Comparison of ENCODE assay signal across 10 mouse cellular contexts in the genomic region with DNA sequence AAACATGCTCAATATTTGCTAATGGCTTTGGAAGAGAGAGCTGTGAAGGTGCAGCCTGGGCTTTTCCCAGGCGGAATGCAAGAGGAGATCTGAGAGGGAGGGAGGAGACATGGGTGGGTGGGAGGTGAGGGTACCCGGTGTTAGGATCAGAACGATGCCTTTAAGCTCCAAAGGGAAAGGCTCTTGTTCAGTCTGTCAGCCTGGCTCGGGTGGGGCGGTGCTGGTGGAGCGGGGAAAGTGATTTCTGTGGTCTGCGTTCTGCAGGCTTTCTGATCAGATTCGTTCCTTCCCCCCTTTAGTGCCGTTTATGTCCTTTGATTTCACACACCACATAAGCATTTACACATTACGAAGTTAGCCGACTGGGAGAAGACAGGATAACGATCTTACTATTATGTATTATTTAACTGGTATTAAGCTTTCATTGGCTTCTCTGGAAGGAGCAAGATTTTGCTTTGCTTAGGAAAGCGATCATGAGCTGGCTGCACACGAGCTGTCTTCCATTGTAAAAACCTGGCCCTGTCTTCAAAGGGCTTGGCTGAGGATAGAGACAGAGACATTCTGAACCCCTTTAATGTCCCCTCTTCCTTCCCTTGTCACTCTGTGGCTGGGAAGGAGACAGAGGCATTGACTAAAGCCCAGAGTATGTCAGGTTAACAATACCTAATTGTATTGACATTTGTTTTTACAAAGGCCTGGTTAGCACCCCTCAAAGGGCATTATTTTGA. TPM values are rescaled to one million over a fixed set of nuclear protein-coding genes. Genes with fewer than 3 reads are reported as not detected.
A peak's percentile ranks its signal among the peaks of the same experiment; 100 is the strongest.
DNase-seq lines count a peak whose midpoint lies in the region; ATAC-seq and TF ChIP-seq lines count a peak whose summit lies in the region.
"Had no signal": no experiment of that assay in that cellular context is flagged by ENCODE, and none has a peak within 500 bp of the region (broad histone marks: within the 10 kb centered on the region; RNA-seq: fewer than 3 reads in every experiment).

No protein-coding gene starts in this region.

- no peak overlapping the region for H3K27ac ChIP-seq in intestine, embryonic 14.5 days (ENCODE audit: low read depth)
- H3K27ac ChIP-seq in intestine, postnatal 0 days (ENCODE audit: low read depth, low read length): no peak overlapping the region
- H3K27ac ChIP-seq in embryonic facial prominence, embryonic 14.5 days (replicated peaks; ENCODE audit: low read depth, low read length): no peak overlapping the region
- peak overlapping the region; percentile 38; the same call in 1 of the 2 replicates for H3K27ac ChIP-seq in hindbrain, postnatal 0 days
- H3K27ac ChIP-seq in neural tube, embryonic 12.5 days: no peak overlapping the region

- no peak for TF ChIP-seq CTCF in intestine, postnatal 0 days (IDR thresholded peaks at IDR 0.05; ENCODE audit: low read depth)
- TF ChIP-seq CTCF in hindbrain, postnatal 0 days (IDR thresholded peaks at IDR 0.05; ENCODE audit: low read depth): no peak

- H3K4me2 ChIP-seq in intestine, embryonic 14.5 days (ENCODE audit: low read length): peak overlapping the region; percentile 2; the same call in 1 of the 2 replicates
- H3K4me2 ChIP-seq in intestine, postnatal 0 days (replicated peaks; ENCODE audit: low read depth): no peak overlapping the region
- peak overlapping the region; percentile 31 for H3K4me2 ChIP-seq in embryonic facial prominence, embryonic 14.5 days (ENCODE audit: low read depth, low read length)
- peak overlapping the region; percentile 25 for H3K4me2 ChIP-seq in hindbrain, postnatal 0 days (ENCODE audit: low read depth, low read length)
- H3K4me2 ChIP-seq in neural tube, embryonic 12.5 days (replicated peaks): peak overlapping the region; percentile 44

- H3K4me3 ChIP-seq in intestine, embryonic 14.5 days (ENCODE audit: low read depth, low read length): no peak overlapping the region
- no peak overlapping the region for H3K4me3 ChIP-seq in intestine, postnatal 0 days (ENCODE audit: low read depth, low read length)
- H3K4me3 ChIP-seq in embryonic facial prominence, embryonic 14.5 days (ENCODE audit: low read depth, low read length): no peak overlapping the region
- H3K4me3 ChIP-seq in hindbrain, postnatal 0 days (ENCODE audit: low read length): no peak overlapping the region
- H3K4me3 ChIP-seq in neural tube, embryonic 12.5 days: no peak overlapping the region

- WGBS in intestine, embryonic 14.5 days: 10% methylated on average over 14 of the region's 14 CpGs
- WGBS in intestine, postnatal 0 days: 12% methylated on average over 14 of the region's 14 CpGs
- 5% methylated on average over 14 of the region's 14 CpGs for WGBS in embryonic facial prominence, embryonic 14.5 days
- 7% methylated on average over 14 of the region's 14 CpGs for WGBS in hindbrain, postnatal 0 days
- 10% methylated on average over 14 of the region's 14 CpGs for WGBS in neural tube, embryonic 12.5 days

- H3K4me1 ChIP-seq in intestine, embryonic 14.5 days (replicated peaks; ENCODE audit: control insufficient read depth, insufficient read depth, low read length): no peaks in the 10 kb centered on the region; the same call in 1 of the 2 replicates
- no peaks in the 10 kb centered on the region for H3K4me1 ChIP-seq in intestine, postnatal 0 days (replicated peaks; ENCODE audit: control insufficient read depth, insufficient read depth, low read length)
- H3K4me1 ChIP-seq in embryonic facial prominence, embryonic 14.5 days (ENCODE audit: control insufficient read depth, insufficient read depth, low read length): 0 out of 2 replicates have a peak, but pooled peaks cover 4% of the 10 kb centered on the region
- 0 out of 2 replicates have a peak, but pooled peaks cover 6% of the 10 kb centered on the region for H3K4me1 ChIP-seq in hindbrain, postnatal 0 days (ENCODE audit: insufficient read depth, low read length)
- H3K4me1 ChIP-seq in neural tube, embryonic 12.5 days: 0 out of 2 replicates have a peak, but pooled peaks cover 9% of the 10 kb centered on the region

- H3K36me3 ChIP-seq in intestine, embryonic 14.5 days (ENCODE audit: control insufficient read depth, insufficient read depth, low read length): no peaks in the 10 kb centered on the region
- no peaks in the 10 kb centered on the region for H3K36me3 ChIP-seq in intestine, postnatal 0 days (ENCODE audit: control insufficient read depth, insufficient read depth)
- H3K36me3 ChIP-seq in embryonic facial prominence, embryonic 14.5 days (ENCODE audit: control insufficient read depth, insufficient read depth, low read length): no peaks in the 10 kb centered on the region
- H3K36me3 ChIP-seq in hindbrain, postnatal 0 days (ENCODE audit: insufficient read depth, low read length): no peaks in the 10 kb centered on the region
- H3K36me3 ChIP-seq in neural tube, embryonic 12.5 days: no peaks in the 10 kb centered on the region

- H3K9me3 ChIP-seq in intestine, embryonic 14.5 days (ENCODE audit: control insufficient read depth, low read length): no peaks in the 10 kb centered on the region
- H3K9me3 ChIP-seq in intestine, postnatal 0 days (ENCODE audit: control insufficient read depth): no peaks in the 10 kb centered on the region
- no peaks in the 10 kb centered on the region for H3K9me3 ChIP-seq in embryonic facial prominence, embryonic 14.5 days (ENCODE audit: control insufficient read depth, low read length)
- no peaks in the 10 kb centered on the region for H3K9me3 ChIP-seq in hindbrain, postnatal 0 days (ENCODE audit: low read length)
- no peaks in the 10 kb centered on the region for H3K9me3 ChIP-seq in neural tube, embryonic 12.5 days

- no peak for DNase-seq in intestine, embryonic 14.5 days (ENCODE audit: low spot score)
- no peak for DNase-seq in embryonic facial prominence, embryonic 14.5 days (ENCODE audit: low spot score)
- peak; percentile 33 for DNase-seq in hindbrain, postnatal 0 days (ENCODE audit: low spot score)
- no peak for DNase-seq in retina, embryonic 14.5 days (ENCODE audit: low spot score)
- no peak for DNase-seq in spleen, postnatal 36 days (ENCODE audit: low spot score in 2 of 2)
- DNase-seq: heart, postnatal 36 days; right cerebral cortex, adult 18-20 months had no signal

- 0 out of 2 replicates have a peak, but pooled peaks cover 2% of the 10 kb centered on the region for H3K27me3 ChIP-seq in intestine, embryonic 14.5 days (replicated peaks; ENCODE audit: control insufficient read depth, insufficient read depth, low read length)
- H3K27me3 ChIP-seq in intestine, postnatal 0 days (replicated peaks; ENCODE audit: control insufficient read depth, insufficient read depth, low read length): no peaks in the 10 kb centered on the region
- peaks cover 5% of the 10 kb centered on the region; the same call in 1 of the 2 replicates for H3K27me3 ChIP-seq in embryonic facial prominence, embryonic 14.5 days (replicated peaks; ENCODE audit: control insufficient read depth, insufficient read depth, low read length)
- no peaks in the 10 kb centered on the region for H3K27me3 ChIP-seq in hindbrain, postnatal 0 days (ENCODE audit: insufficient read depth, low read length)
- H3K27me3 ChIP-seq in neural tube, embryonic 12.5 days (replicated peaks): no peaks in the 10 kb centered on the region

- no peak for ATAC-seq in intestine, embryonic 14.5 days (replicated peaks; ENCODE audit: low FRiP score, low TSS enrichment, low read depth)
- ATAC-seq in intestine, postnatal 0 days: no peak
- ATAC-seq in embryonic facial prominence, embryonic 14.5 days (ENCODE audit: low read depth): peak; percentile 60; the same call in 1 of the 2 replicates
- ATAC-seq in hindbrain, postnatal 0 days: peak; percentile 60; the same call in 1 of the 2 replicates
- no peak for ATAC-seq in neural tube, embryonic 12.5 days (ENCODE audit: low FRiP score, low read depth)
- ATAC-seq in granulocyte monocyte progenitor cell, adult 5-6 weeks (replicated peaks; ENCODE audit: poor library complexity, severe bottlenecking): no peak

- H3K9ac ChIP-seq in intestine, embryonic 14.5 days (ENCODE audit: low read length): no peak overlapping the region
- H3K9ac ChIP-seq in intestine, postnatal 0 days (ENCODE audit: low read depth, low read length): no peak overlapping the region
- no peak overlapping the region for H3K9ac ChIP-seq in embryonic facial prominence, embryonic 14.5 days (ENCODE audit: low read depth, low read length)
- peak overlapping the region; percentile 21; the same call in 1 of the 2 replicates for H3K9ac ChIP-seq in hindbrain, postnatal 0 days (replicated peaks; ENCODE audit: low read length)
- H3K9ac ChIP-seq in neural tube, embryonic 12.5 days: 0 out of 2 replicates have a peak overlapping the region, but pooled peaks have one; percentile 26

RNA-seq across cellular contexts. Expression of gene Ldlrad3, which starts 19.7 kb away (rescaled TPM):
- polyA plus RNA-seq in intestine, embryonic 14.5 days (2014; fragmentation: Nextera tagmentation; extraction: Ambion mirVana): 31.0 and 33.7 TPM in 2 replicates
- polyA plus RNA-seq in intestine, postnatal 0 days (2015; fragmentation: Nextera tagmentation; extraction: Ambion mirVana): 4.3 and 4.5 TPM in 2 replicates
- 48.2 and 48.8 TPM in 2 replicates for polyA plus RNA-seq in embryonic facial prominence, embryonic 14.5 days (2014; fragmentation: Nextera tagmentation; extraction: Ambion mirVana)
- 30.1 and 32.4 TPM in 2 replicates for total RNA-seq in hindbrain, postnatal 0 days (2014; rRNA removed)
- 20.7 and 21.6 TPM in 2 replicates for polyA plus RNA-seq in hindbrain, postnatal 0 days (2015; fragmentation: Nextera tagmentation; extraction: Ambion mirVana)
- 53.1 and 57.9 TPM in 2 replicates for polyA plus RNA-seq in neural tube, embryonic 12.5 days (2016; fragmentation: Nextera tagmentation; extraction: Ambion mirVana)
- 21.6 and 25.7 TPM in 2 replicates for total RNA-seq in granulocyte monocyte progenitor cell, adult 5-6 weeks (2014; fragmentation: Nextera tagmentation)
- 30.3 and 30.6 TPM in 2 replicates for total RNA-seq in granulocyte monocyte progenitor cell, adult 5-6 weeks (2017)

Comparison
In these comparisons a context has a peak if more than half of its experiments do, and no peak if none do; other contexts are left out.
1. ATAC-seq: peak in embryonic facial prominence, embryonic 14.5 days (single experiment) and hindbrain, postnatal 0 days (single experiment); none in intestine, embryonic 14.5 days (single experiment), intestine, postnatal 0 days (single experiment), neural tube, embryonic 12.5 days (single experiment) and granulocyte monocyte progenitor cell, adult 5-6 weeks (single experiment).
2. H3K9ac ChIP-seq: peak in hindbrain, postnatal 0 days (single experiment) and neural tube, embryonic 12.5 days (single experiment); none in intestine, embryonic 14.5 days (single experiment), intestine, postnatal 0 days (single experiment) and embryonic facial prominence, embryonic 14.5 days (single experiment).